Mouse (Mus musculus): Measurements from ENCODE around the gene Axin1.

DNA sequence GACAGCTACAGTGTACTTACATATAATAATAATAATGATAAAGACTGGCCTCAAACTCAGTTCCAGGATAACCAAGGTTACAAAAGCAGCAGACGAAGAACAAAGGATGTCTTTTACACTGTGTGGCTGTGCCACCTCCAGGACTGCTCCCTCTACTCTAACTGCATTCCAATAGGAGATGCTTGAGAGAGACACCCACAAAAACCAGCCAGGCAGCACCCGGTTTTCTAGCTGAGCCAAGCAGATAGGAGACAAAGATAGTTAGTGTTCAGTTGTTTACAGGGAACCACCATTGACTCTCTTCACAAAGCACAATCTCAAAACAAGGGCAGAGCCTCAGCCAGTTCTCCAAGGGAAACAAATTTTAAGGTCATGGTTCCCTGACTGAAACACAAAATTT, 101.1 kb downstream of the Axin1 start:
- TF ChIP-seq MYC (IDR thresholded peaks at IDR 0.05; ENCODE audit: low read depth, low read length), result no peak
- no peak for TF ChIP-seq POLR2AphosphoS2 (IDR thresholded peaks at IDR 0.05; ENCODE audit: low read depth, low read length)
- TF ChIP-seq ZNF384 (IDR thresholded peaks at IDR 0.05; ENCODE audit: low read depth, low read length), result no peak
- TF ChIP-seq CHD2 (IDR thresholded peaks at IDR 0.05; ENCODE audit: low read length), result no peak
- no peak for TF ChIP-seq MEF2A (IDR thresholded peaks at IDR 0.05; ENCODE audit: borderline replicate concordance, low read depth, low read length)
- no peak for TF ChIP-seq ETS1 (conservative IDR thresholded peaks at IDR 0.05; ENCODE audit: low read depth, low read length)
- no peak for TF ChIP-seq POLR2A (IDR thresholded peaks at IDR 0.05; ENCODE audit: low read depth, low read length)
- no peak for TF ChIP-seq CTCF (conservative IDR thresholded peaks at IDR 0.05 in 1 of 2, IDR thresholded peaks at IDR 0.05 in 1 of 2; ENCODE audit: low read depth in 2 of 2, low read length in 2 of 2)
- no peak for TF ChIP-seq KAT2A (IDR thresholded peaks at IDR 0.05; ENCODE audit: insufficient replicate concordance, low read length)
- no peak for TF ChIP-seq MAFK (IDR thresholded peaks at IDR 0.05; ENCODE audit: insufficient replicate concordance, low read length)
- TF ChIP-seq MAX (IDR thresholded peaks at IDR 0.05; ENCODE audit: low read length), result no peak

All from CH12.LX (cell line).